Mouse (Mus musculus) v-Abl transformed pro-B cells (cell line): ENCODE results near the gene Plekhm2.

ENCODE experiments used
- in situ Hi-C, 2 experiments: fragments of 400-800 bp; cut with MboI; formaldehyde crosslinking; loops; one replicate each; pipeline ENCODE4 v1.15.1; 2025; ENCODE audit not compliant: unreplicated experiment in 2 of 2

Plekhm2 gene

GRCm38 (mm10) chr4:141617863-141618564 is 46.7 kb downstream of the Plekhm2 start:
- in situ Hi-C loops, result loop anchor here (5.0 to 25.0 kb wide), 5 partner anchors 239 to 1794 kb away; partner anchors contain the start of gene Pramef8 (in 2 of the 2)

- in situ Hi-C loops, result loop anchor here (5.0 to 25.0 kb wide), 5 partner anchors 240 to 1795 kb away; partner anchors contain the start of gene Pramef8 (in 2 of the 2)
Measured at GRCm38 (mm10) chr4:141617299-141617698, 47.4 kb downstream of the Plekhm2 start.

DNA sequence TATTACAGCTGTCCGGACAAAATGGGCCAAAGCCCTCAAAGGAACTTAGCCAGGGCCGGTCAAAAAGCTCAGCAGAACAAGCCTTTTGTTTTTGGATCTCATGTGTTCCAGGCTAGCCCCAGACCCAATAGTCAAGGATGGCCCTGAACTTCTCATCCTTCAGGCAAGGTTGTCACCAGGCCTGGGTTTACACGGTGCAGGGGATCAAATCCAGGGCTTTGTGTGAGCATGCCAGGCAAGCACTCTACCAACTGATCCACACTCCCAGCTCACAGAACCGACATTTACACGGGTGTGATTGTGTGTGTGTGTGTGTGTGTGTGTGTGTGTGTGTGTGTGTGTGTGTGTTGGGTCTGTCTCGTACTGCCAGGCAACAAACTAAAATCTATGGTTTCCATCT is 47.9 kb downstream of the Plekhm2 start:
- in situ Hi-C loops, result loop anchor here (5.0 to 25.0 kb wide), 5 partner anchors 240 to 1795 kb away; partner anchors contain the start of gene Pramef8 (in 2 of the 2)

DNA sequence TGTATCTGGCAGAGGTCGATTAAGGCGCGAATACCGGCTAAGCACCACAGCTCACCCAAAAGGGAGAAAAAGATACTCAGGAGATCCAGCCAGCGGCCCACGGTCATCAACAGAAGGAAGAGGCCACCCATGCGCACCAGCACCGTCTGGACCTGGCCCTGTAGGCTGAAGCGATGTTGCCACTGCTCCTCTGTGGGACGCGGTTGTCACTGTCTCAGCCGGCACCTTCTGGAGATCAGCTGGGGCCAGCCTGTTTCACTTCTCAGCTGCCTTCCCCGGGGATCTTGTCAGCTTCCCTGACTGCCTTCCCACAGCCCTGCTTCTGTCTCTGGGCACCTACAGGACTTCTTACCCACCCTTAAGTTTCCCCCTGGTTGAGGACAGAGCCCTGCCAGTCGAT is 49.8 kb downstream of the Plekhm2 start:
- in situ Hi-C loops, result loop anchor here (5.0 to 25.0 kb wide), 5 partner anchors 242 to 1797 kb away; partner anchors contain the start of gene Pramef8 (in 2 of the 2)

DNA sequence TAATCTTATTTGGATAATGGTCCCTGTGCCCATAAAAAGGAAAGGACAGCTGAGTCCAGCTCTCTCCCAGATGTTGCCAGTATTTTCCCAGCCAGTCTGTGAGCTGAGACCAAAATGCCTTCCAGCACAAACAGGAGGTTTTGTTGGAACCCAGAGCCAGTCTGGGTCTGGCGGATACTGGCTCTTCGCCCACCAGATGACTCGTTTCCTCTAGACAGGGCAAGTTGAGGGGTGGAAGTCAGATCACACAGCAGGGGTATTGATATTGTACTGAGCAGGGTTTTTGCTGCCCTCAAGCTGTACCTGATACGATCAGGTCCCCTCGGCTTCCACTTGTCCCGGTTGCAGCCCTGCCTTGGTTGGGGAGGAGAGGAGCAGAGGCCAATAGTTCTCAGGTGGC is 55.2 kb downstream of the Plekhm2 start:
- in situ Hi-C loops, result loop anchor here (25.0 kb wide), 2 partner anchors 528 to 1803 kb away; partner anchors contain the start of gene Pramef8 (in 2 of the 2)

DNA sequence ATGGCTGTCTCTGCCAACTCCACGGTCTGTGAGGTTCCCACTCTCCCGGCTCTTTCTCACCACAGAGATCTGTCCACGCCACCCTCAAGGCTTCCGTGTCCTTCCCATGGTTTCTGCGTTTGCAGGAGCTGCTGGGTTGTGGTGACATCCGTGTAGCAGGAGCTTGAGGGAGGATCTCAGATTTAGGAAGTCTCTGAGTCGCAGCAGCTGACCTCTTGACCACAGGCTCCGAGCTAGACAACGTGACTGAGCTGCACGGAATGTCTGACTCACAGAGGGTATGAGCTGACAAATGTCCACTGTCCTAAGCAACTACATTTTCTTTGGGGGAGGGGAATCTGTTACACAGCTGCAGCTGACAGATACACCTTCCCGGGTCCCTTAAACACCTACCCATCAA is 58.8 kb downstream of the Plekhm2 start, which contains the start of gene Fblim1:
Gene Fblim1 (minus strand): TSS at position 236 of the 400 bp plus-strand sequence.
- in situ Hi-C loops, result loop anchor here (25.0 kb wide), 2 partner anchors 531 to 1806 kb away; partner anchors contain the start of gene Pramef8 (in 2 of the 2)

GRCm38 (mm10) chr4:141605421-141605820 is 59.3 kb downstream of the Plekhm2 start:
- in situ Hi-C loops, result loop anchor here (25.0 kb wide), 2 partner anchors 532 to 1807 kb away; partner anchors contain the start of gene Pramef8 (in 2 of the 2)

GRCm38 (mm10) chr4:141604493-141604892 is 60.2 kb downstream of the Plekhm2 start:
- in situ Hi-C loops, result loop anchor here (25.0 kb wide), 2 partner anchors 533 to 1808 kb away; partner anchors contain the start of gene Pramef8 (in 2 of the 2)

- in situ Hi-C loops, result loop anchor here (25.0 kb wide), 2 partner anchors 533 to 1808 kb away; partner anchors contain the start of gene Pramef8 (in 2 of the 2)
Measured at GRCm38 (mm10) chr4:141603921-141604320, 60.8 kb downstream of the Plekhm2 start.

DNA sequence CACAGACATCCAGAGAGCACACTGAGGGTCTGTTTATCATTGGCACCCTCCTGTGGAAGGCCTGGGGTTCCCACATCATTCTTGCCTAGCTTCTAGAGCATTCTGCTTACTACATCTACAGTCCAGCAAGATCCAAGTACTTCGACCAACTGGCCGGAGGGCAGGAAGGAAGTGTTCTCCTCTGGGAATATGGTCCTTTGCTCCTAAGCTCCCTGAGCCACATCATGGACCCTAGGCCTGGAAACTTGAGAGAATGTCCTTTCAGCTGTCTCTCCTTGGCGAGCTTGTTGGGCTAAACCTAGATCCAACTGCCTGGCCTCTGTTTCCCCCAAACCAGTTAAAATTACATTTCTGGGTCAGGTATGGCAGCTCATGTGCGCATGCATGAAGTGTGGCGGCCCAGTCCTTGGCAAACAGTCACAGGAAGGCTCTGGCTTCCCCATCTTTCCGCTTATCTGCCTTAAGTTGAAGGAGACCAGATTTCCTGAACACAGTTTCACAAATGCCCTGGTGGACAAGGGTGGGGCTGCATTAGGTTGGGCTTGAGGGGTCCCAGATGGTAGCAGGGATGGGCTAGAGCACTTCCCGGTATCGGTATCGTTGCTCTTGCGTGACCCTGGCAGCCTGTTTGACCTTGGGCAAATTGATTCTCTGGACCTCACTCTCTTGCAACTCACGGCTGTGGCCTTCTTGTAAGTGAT is 62.0 kb downstream of the Plekhm2 start:
- in situ Hi-C loops, result loop anchor here (25.0 kb wide), 2 partner anchors 535 to 1810 kb away; partner anchors contain the start of gene Pramef8 (in 2 of the 2)

- in situ Hi-C loops, result loop anchor here (25.0 kb wide), 2 partner anchors 536 to 1811 kb away; partner anchors contain the start of gene Pramef8 (in 2 of the 2)
Measured at GRCm38 (mm10) chr4:141601148-141601862, 63.4 kb downstream of the Plekhm2 start.

DNA sequence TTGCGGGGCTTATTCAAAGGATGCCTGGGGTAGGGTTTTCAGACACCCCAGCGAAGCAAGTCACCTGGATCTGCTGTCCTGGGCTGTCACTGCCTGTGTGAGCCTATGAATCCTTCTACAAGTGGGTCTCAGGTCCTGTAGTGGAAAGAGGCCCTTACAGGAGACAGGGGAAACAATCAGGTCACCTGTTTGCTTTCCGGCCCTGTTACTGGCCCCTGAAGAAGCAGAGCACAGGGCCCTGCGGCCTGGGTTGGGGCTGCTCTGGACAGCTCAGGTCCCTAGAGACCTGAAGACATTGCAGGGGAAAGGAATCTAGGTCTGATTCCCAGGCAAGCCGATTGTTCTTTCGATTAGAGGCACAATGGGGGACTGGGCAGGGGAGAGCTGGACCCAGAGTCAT is 64.3 kb downstream of the Plekhm2 start:
- in situ Hi-C loops, result loop anchor here (25.0 kb wide), 2 partner anchors 537 to 1812 kb away; partner anchors contain the start of gene Pramef8 (in 2 of the 2)

DNA sequence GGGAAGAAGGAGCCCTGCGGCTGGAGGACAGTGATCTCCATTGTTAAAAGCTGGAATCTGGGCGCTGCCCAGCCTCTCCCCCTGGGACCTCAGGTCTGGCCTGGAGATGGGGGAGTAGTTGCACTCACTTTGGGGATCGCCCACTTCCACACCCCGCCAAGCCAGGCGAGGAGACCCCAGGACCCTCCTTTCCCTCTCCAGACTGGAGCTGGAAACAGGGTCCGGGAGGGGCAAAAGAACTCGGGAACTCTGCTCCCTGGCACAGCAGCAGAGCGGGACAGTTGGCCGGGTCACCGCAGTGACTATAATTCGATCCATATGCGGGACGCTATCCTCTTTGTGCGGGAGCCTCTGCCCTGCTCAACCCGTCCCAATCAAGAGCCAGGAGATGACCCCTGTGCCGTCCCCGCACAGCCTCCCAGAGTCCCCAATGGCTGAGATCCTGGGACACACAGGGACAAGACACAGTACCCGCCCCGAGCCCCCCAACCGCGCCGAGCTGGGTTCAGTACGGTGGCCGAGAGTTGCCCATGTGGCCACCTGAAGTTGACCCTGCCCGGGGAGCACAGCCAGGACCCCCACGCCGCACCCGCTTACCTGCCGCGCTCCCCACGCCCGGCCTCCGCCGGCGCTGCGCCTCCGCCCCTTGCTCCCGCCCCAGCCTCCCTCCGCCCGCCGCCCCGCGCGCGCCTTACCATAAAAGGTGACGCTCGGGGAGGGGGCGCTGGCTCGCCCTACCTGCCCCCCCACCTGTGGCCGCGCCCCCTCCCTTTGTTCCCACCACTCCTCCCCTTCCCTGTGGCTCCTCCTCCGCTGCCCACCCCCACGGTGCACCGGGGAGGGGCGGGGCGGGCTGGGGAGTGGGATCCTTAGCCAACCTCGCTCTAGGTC is 65.2 kb downstream of the Plekhm2 start:
- in situ Hi-C loops, result loop anchor here (25.0 kb wide), 3 partner anchors 337 to 1813 kb away; partner anchors contain the start of gene Pramef8 (in 2 of the 2)

DNA sequence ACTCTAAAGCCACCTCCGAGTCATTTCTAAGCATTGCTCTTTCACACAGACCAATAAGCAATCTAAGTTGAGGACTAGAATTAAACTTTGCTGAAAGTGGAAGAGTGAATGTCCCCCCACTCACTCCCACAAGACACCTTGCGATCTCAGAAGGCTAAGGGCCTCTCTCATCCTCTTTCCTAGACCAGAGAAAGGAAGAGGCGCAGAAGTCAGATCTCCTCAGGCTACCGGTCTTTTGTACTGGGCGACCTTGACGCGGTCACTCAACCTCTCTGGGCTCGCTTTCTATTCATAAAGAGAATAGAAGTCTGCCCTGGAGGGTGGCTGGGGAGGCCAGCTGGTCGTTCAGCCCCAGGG is 65.8 kb downstream of the Plekhm2 start:
- in situ Hi-C loops, result loop anchor here in 1 of 2 experiments (25.0 kb wide), 1 partner anchor 337 kb away; no protein-coding TSS in a partner anchor

GRCm38 (mm10) chr4:141598199-141598893 is 66.4 kb downstream of the Plekhm2 start:
- in situ Hi-C loops, result loop anchor here in 1 of 2 experiments (25.0 kb wide), 1 partner anchor 336 kb away; no protein-coding TSS in a partner anchor

DNA sequence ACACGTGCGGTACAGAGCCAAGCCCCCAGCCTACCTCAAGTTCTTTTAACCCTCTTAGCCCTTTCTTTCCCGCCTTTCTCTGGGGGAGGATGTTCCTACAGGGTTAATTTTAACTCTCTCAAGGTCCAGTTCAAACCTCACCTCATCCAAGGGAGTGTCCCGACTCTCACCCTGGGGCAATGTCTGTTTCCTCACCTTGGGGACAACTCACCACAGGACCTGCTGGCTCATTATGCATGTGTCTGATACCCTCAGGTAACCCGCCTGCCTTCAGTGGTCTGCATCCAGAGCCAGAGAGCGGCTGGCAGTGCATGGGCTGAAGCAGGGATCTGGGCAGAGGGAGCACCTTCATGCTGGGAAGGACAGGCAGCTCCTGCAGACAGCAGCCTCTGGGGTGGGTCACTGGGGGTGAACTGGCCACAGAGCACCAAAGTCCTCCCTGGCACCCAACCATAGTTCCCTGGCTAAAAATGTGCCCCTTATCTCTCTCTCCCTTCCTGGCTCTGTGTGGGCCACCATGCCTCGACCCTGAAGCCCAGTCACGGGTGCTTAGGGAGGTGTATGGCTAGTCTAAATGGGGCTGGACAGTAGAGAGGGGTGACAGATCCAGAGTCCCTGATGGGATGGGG is 67.9 kb downstream of the Plekhm2 start:
- in situ Hi-C loops, result loop anchor here in 1 of 2 experiments (25.0 kb wide), 1 partner anchor 335 kb away; no protein-coding TSS in a partner anchor

DNA sequence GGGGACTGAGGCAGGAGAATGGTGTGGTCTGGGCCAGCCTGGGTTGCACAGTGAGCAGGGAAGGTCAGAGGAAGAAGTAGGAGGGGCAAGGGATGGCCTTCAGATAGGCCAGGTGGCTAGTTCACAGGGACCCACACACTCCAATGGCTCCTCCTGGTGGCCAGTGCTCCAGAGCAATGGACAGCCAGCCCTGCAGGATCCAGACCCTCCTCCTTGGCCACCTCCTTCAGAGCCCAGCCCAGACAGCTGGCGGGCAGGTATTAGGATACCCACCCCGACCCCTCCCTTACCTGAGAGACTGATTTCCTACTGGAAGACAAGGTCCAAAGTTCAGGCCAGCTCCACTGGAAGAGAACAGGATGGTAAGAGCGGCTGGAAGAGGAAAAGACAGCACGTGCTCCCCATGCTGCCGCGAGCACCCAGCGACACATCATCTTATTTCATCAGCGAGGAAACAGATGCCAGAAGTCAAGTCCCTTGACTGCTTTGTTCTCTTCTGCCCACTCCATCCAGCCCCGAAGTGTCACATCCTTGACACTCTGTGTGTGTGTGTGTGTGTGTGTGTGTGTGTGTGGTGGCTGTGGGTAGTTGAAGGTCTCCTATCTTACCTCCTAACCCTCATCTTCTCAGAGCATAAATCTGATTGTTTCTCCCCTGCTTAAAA is 69.0 kb downstream of the Plekhm2 start:
- in situ Hi-C loops, result loop anchor here in 1 of 2 experiments (25.0 kb wide), 1 partner anchor 333 kb away; no protein-coding TSS in a partner anchor
